Mouse (Mus musculus) lung, embryonic 15.5 days (tissue): ENCODE data around the gene Slc7a1. TPM values are rescaled to one million over a fixed set of nuclear protein-coding genes. Genes with fewer than 3 reads are reported as not detected.
"Not testable (repeated sequence)": the region's sequence is repeated elsewhere in the genome, so short reads cannot be mapped to it uniquely, and the experiment has no call there.

Experiments
- ATAC-seq: fragments of 200-750 bp; cut with Nextera tagmentation; 2 replicates; pipeline ENCODE4 v1.8.0; 2017; ENCODE audit warnings: moderate number of reproducible peaks, borderline replicate concordance; ENCODE audit not compliant: low FRiP score, low TSS enrichment; ENCODE audit errors: extremely low read depth
- H3K27ac ChIP-seq: fragments of 300-500 bp; sonication (generic); 2 replicates; pipeline ENCODE4 v1.5.1; 2015; ENCODE audit warnings: moderate library complexity, mild to moderate bottlenecking, inconsistent platforms
- H3K27me3 ChIP-seq: fragments of 300-500 bp; sonication (generic); 2 replicates; pipeline ENCODE4 v1.6.1; 2015; ENCODE audit warnings: inconsistent platforms
- H3K36me3 ChIP-seq: fragments of 300-500 bp; sonication (generic); 2 replicates; pipeline ENCODE4 v1.6.1; 2015; ENCODE audit warnings: inconsistent platforms
- H3K4me1 ChIP-seq: fragments of 300-500 bp; sonication (generic); 2 replicates; pipeline ENCODE4 v1.6.1; 2015; ENCODE audit warnings: inconsistent platforms
- H3K4me2 ChIP-seq: fragments of 300-500 bp; sonication (generic); 2 replicates; pipeline ENCODE4 v1.6.1; 2015; ENCODE audit warnings: inconsistent platforms, mild to moderate bottlenecking, moderate library complexity
- H3K4me3 ChIP-seq: fragments of 300-500 bp; sonication (generic); 2 replicates; pipeline ENCODE4 v1.5.1; 2015; ENCODE audit warnings: mild to moderate bottlenecking, inconsistent platforms
- H3K9ac ChIP-seq: fragments of 300-500 bp; sonication (generic); 2 replicates; pipeline ENCODE4 v1.6.1; 2015; ENCODE audit warnings: inconsistent platforms
- H3K9me3 ChIP-seq: fragments of 300-500 bp; sonication (generic); 2 replicates; pipeline ENCODE4 v1.6.1; 2016; ENCODE audit warnings: inconsistent platforms
- WGBS: fragments of 180-500 bp; shearing (Covaris S2); methylation state at CpG from one replicate; pipeline ENCODE4 v1.1.7; 2015; 5-methylcytosine and 5-hydroxymethylcytosine counted together
- polyA plus RNA-seq: library from polyadenylated mRNA; unstranded; fragments of >200 nt; fragmentation: Nextera tagmentation; extraction: Ambion mirVana; gene quantifications from 2 replicates; pipeline ENCODE4 v1.2.1, GENCODE M21; 2015

The Slc7a1 gene
- polyA plus RNA-seq, 1 experiment from 2014 or later = 15.5 TPM

- 0 out of 2 replicates have a peak, but pooled peaks cover 2% of the 10 kb centered on the region for H3K36me3 ChIP-seq
- no peak overlapping the region for H3K9ac ChIP-seq
- WGBS = 27% methylated on average over 26 of the region's 26 CpGs
- no peaks in the 10 kb centered on the region for H3K9me3 ChIP-seq
- H3K4me1 ChIP-seq = peaks cover 11% of the 10 kb centered on the region
- H3K4me3 ChIP-seq = peak overlapping the region; percentile 5; the same call in 1 of the 2 replicates
- no peaks in the 10 kb centered on the region for H3K27me3 ChIP-seq
- peak overlapping the region; percentile 47 for H3K4me2 ChIP-seq
- H3K27ac ChIP-seq = peak overlapping the region; percentile 75
- peak; percentile 80 for ATAC-seq
Observed at GRCm38 (mm10) chr5:148342061-148342741, 57.5 kb downstream of the Slc7a1 start.

GRCm38 (mm10) chr5:148339126-148339525 is 60.6 kb downstream of the Slc7a1 start:
- no peak for ATAC-seq
- Histone ChIP-seq H3K4me1 (peaks cover 11% of the 10 kb centered on the region), H3K27me3 (no peaks in the 10 kb centered on the region), H3K27ac (no peak overlapping the region), H3K36me3 (0 out of 2 replicates have a peak, but pooled peaks cover 7% of the 10 kb centered on the region), H3K9ac (no peak overlapping the region), H3K4me3 (no peak overlapping the region), H3K9me3 (no peaks in the 10 kb centered on the region), H3K4me2 (no peak overlapping the region)
- 86% methylated on average over 5 of the region's 5 CpGs for WGBS

GRCm38 (mm10) chr5:148332622-148332974 is 67.1 kb downstream of the Slc7a1 start:
- Histone ChIP-seq H3K9ac (no peak overlapping the region), H3K9me3 (no peaks in the 10 kb centered on the region), H3K4me1 (no peaks in the 10 kb centered on the region), H3K27me3 (no peaks in the 10 kb centered on the region), H3K4me3 (no peak overlapping the region), H3K4me2 (peak overlapping the region; percentile 35), H3K36me3 (0 out of 2 replicates have a peak, but pooled peaks cover 11% of the 10 kb centered on the region), H3K27ac (no peak overlapping the region)
- WGBS = 22% methylated on average over 8 of the region's 8 CpGs
- peak; percentile 78 for ATAC-seq

GRCm38 (mm10) chr5:148331926-148332621 is 67.6 kb downstream of the Slc7a1 start:
- no peak overlapping the region for H3K9ac ChIP-seq
- H3K27me3 ChIP-seq = no peaks in the 10 kb centered on the region
- H3K9me3 ChIP-seq = no peaks in the 10 kb centered on the region
- peak; percentile 37; the same call in 1 of the 2 replicates for ATAC-seq
- H3K36me3 ChIP-seq = 0 out of 2 replicates have a peak, but pooled peaks cover 11% of the 10 kb centered on the region
- H3K4me1 ChIP-seq = no peaks in the 10 kb centered on the region
- H3K4me2 ChIP-seq = peak overlapping the region; percentile 35
- WGBS = 67% methylated on average over 18 of the region's 18 CpGs
- H3K4me3 ChIP-seq = no peak overlapping the region
- H3K27ac ChIP-seq = no peak overlapping the region

- Histone ChIP-seq H3K9me3 (no peaks in the 10 kb centered on the region), H3K27me3 (no peaks in the 10 kb centered on the region), H3K4me1 (no peaks in the 10 kb centered on the region), H3K27ac (no peak overlapping the region), H3K4me3 (no peak overlapping the region), H3K9ac (no peak overlapping the region), H3K4me2 (no peak overlapping the region), H3K36me3 (0 out of 2 replicates have a peak, but pooled peaks cover 7% of the 10 kb centered on the region)
- ATAC-seq = no peak
- WGBS = 58% methylated on average over 11 of the region's 11 CpGs
Observed at GRCm38 (mm10) chr5:148331229-148331776, 68.4 kb downstream of the Slc7a1 start.

GRCm38 (mm10) chr5:148328982-148329381 is 70.7 kb downstream of the Slc7a1 start:
- Histone ChIP-seq H3K27me3 (no peaks in the 10 kb centered on the region), H3K4me1 (no peaks in the 10 kb centered on the region), H3K36me3 (0 out of 2 replicates have a peak, but pooled peaks cover 2% of the 10 kb centered on the region), H3K4me2 (no peak overlapping the region), H3K9me3 (no peaks in the 10 kb centered on the region), H3K9ac (no peak overlapping the region), H3K27ac (no peak overlapping the region), H3K4me3 (no peak overlapping the region)
- 84% methylated on average over 3 of the region's 3 CpGs for WGBS
- ATAC-seq = no peak

- H3K4me3 ChIP-seq, H3K9ac ChIP-seq, H3K27ac ChIP-seq, H3K9me3 ChIP-seq, H3K36me3 ChIP-seq, H3K27me3 ChIP-seq, H3K4me1 ChIP-seq, ATAC-seq, H3K4me2 ChIP-seq: not testable (repeated sequence)
- WGBS = 91% methylated on average over 9 of the region's 9 CpGs
Observed at GRCm38 (mm10) chr5:148326295-148326694, 73.4 kb downstream of the Slc7a1 start.

- no peaks in the 10 kb centered on the region for H3K27me3 ChIP-seq
- H3K36me3 ChIP-seq = no peaks in the 10 kb centered on the region
- H3K9ac ChIP-seq = no peak overlapping the region
- no peak overlapping the region for H3K4me2 ChIP-seq
- 41% methylated on average over 4 of the region's 4 CpGs for WGBS
- ATAC-seq = no peak
- no peak overlapping the region for H3K4me3 ChIP-seq
- H3K4me1 ChIP-seq = no peaks in the 10 kb centered on the region
- H3K27ac ChIP-seq = no peak overlapping the region
- H3K9me3 ChIP-seq = no peaks in the 10 kb centered on the region
Observed at GRCm38 (mm10) chr5:148325317-148325885, 74.3 kb downstream of the Slc7a1 start.

GRCm38 (mm10) chr5:148314931-148315330 is 84.8 kb downstream of the Slc7a1 start:
- Histone ChIP-seq H3K36me3 (no peaks in the 10 kb centered on the region), H3K4me3 (no peak overlapping the region), H3K9ac (no peak overlapping the region), H3K4me2 (no peak overlapping the region), H3K4me1 (no peaks in the 10 kb centered on the region), H3K27me3 (no peaks in the 10 kb centered on the region), H3K27ac (no peak overlapping the region), H3K9me3 (no peaks in the 10 kb centered on the region)
- 87% methylated on average over 5 of the region's 5 CpGs for WGBS
- no peak for ATAC-seq

- WGBS = 44% methylated on average over 2 of the region's 2 CpGs
- ATAC-seq = no peak
- H3K27me3 ChIP-seq = no peaks in the 10 kb centered on the region
- H3K9me3 ChIP-seq = no peaks in the 10 kb centered on the region
- H3K27ac ChIP-seq = no peak overlapping the region
- H3K4me2 ChIP-seq = no peak overlapping the region
- no peaks in the 10 kb centered on the region for H3K36me3 ChIP-seq
- H3K4me1 ChIP-seq = no peaks in the 10 kb centered on the region
- no peak overlapping the region for H3K9ac ChIP-seq
- H3K4me3 ChIP-seq = no peak overlapping the region
Observed at GRCm38 (mm10) chr5:148312443-148312842, 87.3 kb downstream of the Slc7a1 start.

GRCm38 (mm10) chr5:148310790-148311189 is 88.9 kb downstream of the Slc7a1 start:
- H3K9ac ChIP-seq = no peak overlapping the region
- 0 out of 2 replicates have a peak overlapping the region, but pooled peaks have one; percentile 20 for H3K4me2 ChIP-seq
- no peaks in the 10 kb centered on the region for H3K9me3 ChIP-seq
- 56% methylated on average over 10 of the region's 10 CpGs for WGBS
- H3K4me3 ChIP-seq = peak overlapping the region; percentile 7; the same call in 1 of the 2 replicates
- no peaks in the 10 kb centered on the region for H3K36me3 ChIP-seq
- no peak overlapping the region for H3K27ac ChIP-seq
- no peaks in the 10 kb centered on the region for H3K27me3 ChIP-seq
- no peak; the same call in 1 of the 2 replicates for ATAC-seq
- no peaks in the 10 kb centered on the region for H3K4me1 ChIP-seq

GRCm38 (mm10) chr5:148304112-148304511 is 95.6 kb downstream of the Slc7a1 start:
- no peak for ATAC-seq
- no peaks in the 10 kb centered on the region for H3K36me3 ChIP-seq
- 75% methylated on average over 2 of the region's 2 CpGs for WGBS

More at GRCm38 (mm10) chr5:148304112-148304511, 95.6 kb downstream of the Slc7a1 start:
- no peak overlapping the region for H3K4me3 ChIP-seq
- H3K9ac ChIP-seq = no peak overlapping the region
- H3K4me1 ChIP-seq = no peaks in the 10 kb centered on the region
- H3K4me2 ChIP-seq = no peak overlapping the region
- H3K27me3 ChIP-seq = no peaks in the 10 kb centered on the region
- H3K27ac ChIP-seq = no peak overlapping the region
- no peaks in the 10 kb centered on the region for H3K9me3 ChIP-seq
